Mouse (Mus musculus) limb, embryonic 10.5 days (tissue): Measurements from ENCODE around the gene Olfr370. TPM values are rescaled to one million over a fixed set of nuclear protein-coding genes. Genes with fewer than 3 reads are reported as not detected.
"Not testable (repeated sequence)": the region's sequence is repeated elsewhere in the genome, so short reads cannot be mapped to it uniquely, and the experiment has no call there.

Source experiments
- DNase-seq: peaks from one replicate; pipeline ENCODE4 v3.0.0-alpha.2; 2017; ENCODE audit warnings: low spot score
- H3K27ac ChIP-seq: fragments of 300-500 bp; sonication (generic); 2 replicates; pipeline ENCODE4 v1.5.1; 2016; ENCODE audit warnings: mild to moderate bottlenecking
- H3K27me3 ChIP-seq: fragments of 300-500 bp; sonication (generic); 2 replicates; pipeline ENCODE4 v1.6.1; 2016; ENCODE audit warnings: low read depth, mild to moderate bottlenecking; ENCODE audit not compliant: poor library complexity, severe bottlenecking
- H3K36me3 ChIP-seq: fragments of 300-500 bp; sonication (generic); 2 replicates; pipeline ENCODE4 v1.6.1; 2016; ENCODE audit warnings: mild to moderate bottlenecking, moderate library complexity
- H3K4me1 ChIP-seq: fragments of 300-500 bp; sonication (generic); 2 replicates; pipeline ENCODE4 v1.6.1; 2016
- H3K4me3 ChIP-seq: fragments of 300-500 bp; sonication (generic); 2 replicates; pipeline ENCODE4 v1.5.1; 2016; ENCODE audit warnings: mild to moderate bottlenecking, moderate library complexity
- H3K9me3 ChIP-seq: fragments of 300-500 bp; sonication (generic); replicated peaks from 2 replicates; pipeline ENCODE4 v1.6.1; 2016; ENCODE audit warnings: mild to moderate bottlenecking
- WGBS: fragments of 180-500 bp; shearing (Covaris S2); methylation state at CpG from one replicate; pipeline ENCODE4 v1.1.7; 2016; 5-methylcytosine and 5-hydroxymethylcytosine counted together
- polyA plus RNA-seq: library from polyadenylated mRNA; unstranded; fragments of >200 nt; fragmentation: Nextera tagmentation; extraction: Ambion mirVana; gene quantifications from 2 replicates; pipeline ENCODE4 v1.2.1, GENCODE M21; 2016

Olfr370 gene
- not detected in 2 replicates for polyA plus RNA-seq

DNA sequence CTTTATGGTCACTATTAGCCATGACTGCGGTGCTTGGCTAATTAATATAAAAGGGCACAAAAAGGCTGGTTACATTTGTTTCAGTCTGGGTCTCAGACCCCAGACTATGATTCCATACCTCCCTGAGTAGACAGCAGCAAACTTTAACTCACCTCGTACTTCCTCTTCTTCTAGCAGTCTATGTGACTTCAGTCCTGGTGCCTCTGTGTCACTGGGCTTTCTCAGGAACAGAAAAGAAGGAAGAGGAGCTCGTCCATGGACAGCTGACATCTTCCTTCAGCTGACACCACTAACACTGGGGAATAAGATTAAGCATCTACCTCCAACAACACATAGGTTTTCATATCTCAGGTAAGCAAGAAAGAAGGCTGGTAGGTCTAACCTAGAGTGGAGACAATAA, at the start of gene Olfr370:
Gene Olfr370 (plus strand): TSS at position 45 of the 400 bp plus-strand sequence.
- Histone ChIP-seq H3K4me3 (no peak within 1 kb of the TSS), H3K27ac (no peak within 1 kb of the TSS), H3K27me3 (no peaks in the 10 kb centered on the region), H3K9me3 (no peaks in the 10 kb centered on the region), H3K4me1 (no peaks in the 10 kb centered on the region), H3K36me3 (no peaks in the 10 kb centered on the region)
- WGBS = 78% methylated on average over 3 of the region's 3 CpGs
- DNase-seq = no peak

GRCm38 (mm10) chr8:83511696-83512095, 23.9 kb upstream of the Olfr370 start:
- 91% methylated on average over 3 of the region's 3 CpGs for WGBS
- Histone ChIP-seq H3K27me3 (no peaks in the 10 kb centered on the region), H3K4me1 (no peaks in the 10 kb centered on the region)

GRCm38 (mm10) chr8:83520432-83520831, 15.1 kb upstream of the Olfr370 start:
- Histone ChIP-seq H3K36me3 (no peaks in the 10 kb centered on the region), H3K9me3 (no peaks in the 10 kb centered on the region), H3K27ac (no peak overlapping the region), H3K27me3 (no peaks in the 10 kb centered on the region), H3K4me1 (no peaks in the 10 kb centered on the region), H3K4me3 (no peak overlapping the region)
- no peak for DNase-seq
- WGBS = 76% methylated on average over 3 of the region's 3 CpGs

More at GRCm38 (mm10) chr8:83511696-83512095, 23.9 kb upstream of the Olfr370 start:
- Histone ChIP-seq H3K9me3 (no peaks in the 10 kb centered on the region), H3K27ac (no peak overlapping the region), H3K4me3 (no peak overlapping the region), H3K36me3 (no peaks in the 10 kb centered on the region)
- DNase-seq = no peak

- H3K4me1 ChIP-seq, H3K9me3 ChIP-seq, H3K4me3 ChIP-seq, H3K27ac ChIP-seq, H3K36me3 ChIP-seq, H3K27me3 ChIP-seq, DNase-seq: not testable (repeated sequence)
- 83% methylated on average over 3 of the region's 3 CpGs for WGBS
Observed at GRCm38 (mm10) chr8:83520907-83521306, 14.7 kb upstream of the Olfr370 start.

DNA sequence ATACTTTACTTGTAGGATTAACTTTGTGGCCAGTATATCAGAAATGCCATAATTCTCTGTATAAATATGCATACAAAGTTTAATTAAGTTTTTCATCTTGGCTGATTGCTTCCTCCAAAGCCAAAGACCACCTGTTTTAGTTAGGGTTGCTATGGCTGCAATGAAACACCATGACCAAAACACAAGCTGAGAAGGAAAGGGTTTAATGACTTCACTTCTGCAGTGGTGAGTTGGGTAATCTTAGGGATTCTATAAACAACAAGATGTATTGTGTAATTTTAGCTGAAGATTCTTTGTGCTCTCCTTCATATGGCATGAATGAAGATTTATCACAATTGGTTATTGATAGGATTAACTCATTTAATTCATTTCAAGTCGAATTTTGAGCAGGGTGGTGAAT, 14.3 kb upstream of the Olfr370 start:
- H3K27me3 ChIP-seq = no peaks in the 10 kb centered on the region
- DNase-seq = no peak
- no peaks in the 10 kb centered on the region for H3K36me3 ChIP-seq
- H3K4me1 ChIP-seq = no peaks in the 10 kb centered on the region
- H3K27ac ChIP-seq = no peak overlapping the region
- no peak overlapping the region for H3K4me3 ChIP-seq
- WGBS = 39% methylated on average over 1 of the region's 1 CpGs
- H3K9me3 ChIP-seq = no peaks in the 10 kb centered on the region

DNA sequence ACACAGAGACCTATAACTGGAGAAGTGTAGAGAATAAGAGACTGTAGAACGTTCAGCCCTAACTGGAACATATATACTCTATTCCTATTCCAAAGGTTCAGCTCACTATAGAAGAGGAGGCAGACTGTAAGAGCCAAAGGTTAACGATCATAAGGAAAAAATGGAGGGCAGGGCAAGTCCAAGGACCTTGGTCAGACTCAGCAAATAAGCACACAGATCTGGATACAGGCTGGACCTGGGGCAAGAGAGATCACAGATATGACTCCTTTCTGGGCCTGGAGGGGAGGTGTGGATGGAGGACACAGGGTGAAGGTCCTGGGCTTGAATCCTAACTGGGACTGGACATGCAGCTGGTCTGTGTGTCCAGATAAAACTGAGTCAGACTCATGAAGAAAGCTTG, 778 bp upstream of the Olfr370 start:
- Histone ChIP-seq H3K4me1 (no peaks in the 10 kb centered on the region), H3K4me3 (no peak overlapping the region), H3K27ac (no peak overlapping the region), H3K27me3 (no peaks in the 10 kb centered on the region), H3K9me3 (no peaks in the 10 kb centered on the region), H3K36me3 (no peaks in the 10 kb centered on the region)
- 86% methylated on average over 2 of the region's 2 CpGs for WGBS
- no peak for DNase-seq

- Histone ChIP-seq H3K27me3 (no peaks in the 10 kb centered on the region), H3K4me1 (peaks cover 9% of the 10 kb centered on the region), H3K27ac (no peak overlapping the region), H3K36me3 (no peaks in the 10 kb centered on the region), H3K9me3 (no peaks in the 10 kb centered on the region), H3K4me3 (no peak overlapping the region)
- no peak for DNase-seq
- 91% methylated on average over 3 of the region's 3 CpGs for WGBS
Observed at GRCm38 (mm10) chr8:83562669-83563068, 27.1 kb downstream of the Olfr370 start.

DNA sequence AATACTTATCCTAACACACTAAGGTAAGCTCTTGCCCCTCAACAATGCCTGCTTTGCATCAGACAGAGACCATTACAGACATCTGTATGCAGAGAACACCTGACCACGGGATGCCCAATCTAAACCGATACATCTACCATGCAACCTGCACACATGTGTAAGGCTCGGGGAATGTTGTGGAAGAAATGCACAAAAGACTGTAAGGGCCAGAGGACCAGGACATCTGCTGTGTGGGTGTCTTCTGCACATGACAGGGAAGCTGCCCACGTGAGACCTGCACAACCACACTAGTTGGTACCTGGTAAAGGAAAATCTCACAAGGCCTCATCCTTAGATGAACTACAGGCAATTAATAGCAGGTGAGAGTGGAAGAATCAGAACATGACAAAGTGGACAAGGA, 27.7 kb downstream of the Olfr370 start:
- WGBS = 77% methylated on average over 4 of the region's 4 CpGs
- DNase-seq = no peak
- peaks cover 15% of the 10 kb centered on the region for H3K4me1 ChIP-seq
- no peaks in the 10 kb centered on the region for H3K9me3 ChIP-seq
- H3K4me3 ChIP-seq = no peak overlapping the region
- H3K27me3 ChIP-seq = no peaks in the 10 kb centered on the region
- H3K36me3 ChIP-seq = no peaks in the 10 kb centered on the region
- no peak overlapping the region for H3K27ac ChIP-seq

DNA sequence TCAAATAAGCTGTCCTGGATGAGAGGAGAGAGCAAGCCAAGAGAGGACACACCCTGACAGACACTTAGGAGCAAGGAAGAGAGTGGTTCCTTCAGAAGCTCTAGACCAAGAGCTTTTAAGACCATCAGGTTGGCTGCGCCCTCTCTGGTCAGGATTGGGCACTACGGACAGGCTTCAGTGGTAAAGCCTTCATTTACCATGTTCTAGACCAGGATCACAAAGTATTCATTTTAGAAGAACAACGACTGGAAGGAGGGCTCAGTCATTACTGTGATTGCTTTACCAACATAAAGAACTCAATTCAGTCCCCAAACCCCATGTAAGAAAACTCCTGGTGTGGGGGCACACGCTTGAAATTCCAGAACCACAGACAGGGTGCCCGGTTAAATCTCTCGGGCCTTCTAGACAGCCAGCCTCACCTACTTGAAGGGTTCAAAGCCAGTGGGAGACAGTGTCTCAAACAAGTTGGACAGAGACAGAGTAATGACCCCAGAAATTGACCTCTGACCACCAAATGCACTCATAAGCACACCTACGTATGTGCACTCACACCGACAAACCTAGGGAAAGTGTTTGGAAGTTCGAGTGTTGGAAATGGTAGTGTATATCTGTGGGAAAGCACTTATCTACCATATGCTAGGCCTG, 30.3 kb downstream of the Olfr370 start:
- no peak for DNase-seq
- H3K4me3 ChIP-seq = no peak overlapping the region
- peaks cover 16% of the 10 kb centered on the region for H3K4me1 ChIP-seq
- H3K36me3 ChIP-seq = peaks cover 24% of the 10 kb centered on the region
- WGBS = 75% methylated on average over 9 of the region's 9 CpGs
- H3K27me3 ChIP-seq = no peaks in the 10 kb centered on the region
- no peak overlapping the region for H3K27ac ChIP-seq
- no peaks in the 10 kb centered on the region for H3K9me3 ChIP-seq

DNA sequence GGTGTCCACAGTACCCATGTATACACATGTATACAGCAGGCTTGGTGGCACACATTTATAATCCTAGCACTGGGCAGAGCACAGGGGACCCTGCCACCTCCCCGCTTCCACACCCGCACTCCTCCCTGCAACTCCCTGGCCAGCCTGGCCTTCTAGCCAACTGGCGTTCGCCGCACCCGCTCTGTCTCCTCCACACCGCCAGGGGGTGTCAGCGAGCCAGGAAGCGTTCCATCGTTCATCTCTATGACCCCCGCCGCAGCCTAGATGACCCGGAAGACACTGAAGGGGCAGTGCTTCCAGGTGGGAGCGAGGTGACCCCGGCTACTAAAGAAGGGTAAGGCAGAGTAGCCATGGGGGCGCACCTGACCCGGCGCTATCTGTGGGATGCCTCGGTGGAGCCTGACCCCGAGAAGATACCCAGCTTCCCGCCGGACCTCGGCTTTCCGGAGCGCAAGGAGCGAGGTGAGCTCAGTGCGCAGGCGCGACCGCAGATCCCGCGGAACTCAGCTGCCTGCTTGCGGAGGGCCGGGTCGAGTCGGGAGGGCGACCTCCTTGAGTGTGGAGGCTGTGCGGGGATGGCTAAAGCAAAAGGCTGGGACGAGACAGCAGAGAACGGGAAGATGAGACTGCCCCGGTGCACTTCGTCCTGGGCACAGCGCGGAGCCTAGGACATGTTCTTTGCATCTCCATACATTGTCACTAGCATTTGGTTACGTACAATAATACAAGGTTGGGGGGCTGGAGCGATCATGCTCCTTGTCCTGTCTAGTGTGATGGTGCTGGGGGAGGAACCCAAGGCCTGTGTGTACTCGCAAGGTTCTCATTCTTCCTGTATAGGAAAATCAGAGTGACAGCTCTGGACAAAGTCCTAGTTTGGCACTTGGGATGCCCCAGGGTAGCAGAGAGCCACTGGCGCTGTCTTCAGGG, 31.2 kb downstream of the Olfr370 start, which contains the start of gene Ndufb7:
Gene Ndufb7 (plus strand): TSS at position 203 of the 927 bp plus-strand sequence.
- no peaks in the 10 kb centered on the region for H3K9me3 ChIP-seq
- peak; percentile 98 for DNase-seq
- under 1% methylated on average over 48 of the region's 48 CpGs for WGBS
- peaks cover 16% of the 10 kb centered on the region for H3K4me1 ChIP-seq
- peak within 1 kb of the TSS; percentile 86 for H3K4me3 ChIP-seq
- peak within 1 kb of the TSS; percentile 94 for H3K27ac ChIP-seq
- peaks cover 33% of the 10 kb centered on the region for H3K36me3 ChIP-seq
- H3K27me3 ChIP-seq = no peaks in the 10 kb centered on the region

DNA sequence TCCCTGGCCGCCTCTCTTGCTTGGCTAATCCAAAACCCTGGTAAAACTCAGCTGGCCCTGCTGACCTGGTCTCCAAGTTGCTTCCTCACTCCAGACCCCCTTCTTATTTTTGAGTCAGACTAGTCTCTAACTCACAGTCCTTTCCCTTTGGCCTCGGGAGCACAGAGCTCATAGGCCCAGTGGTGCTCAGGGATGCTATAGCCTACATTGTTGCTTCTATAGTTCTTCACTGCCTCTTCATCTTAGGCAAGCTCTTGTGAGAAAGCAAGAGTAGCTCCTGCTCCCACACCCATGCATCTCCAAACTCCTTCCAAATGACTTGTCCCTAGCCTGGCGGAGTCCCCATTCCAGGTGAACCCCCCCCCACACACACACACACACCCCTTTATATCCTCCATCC, 32.1 kb downstream of the Olfr370 start:
- DNase-seq = no peak
- H3K27me3 ChIP-seq = no peaks in the 10 kb centered on the region
- no peak overlapping the region for H3K27ac ChIP-seq
- H3K4me3 ChIP-seq = peak overlapping the region; percentile 86
- H3K9me3 ChIP-seq = no peaks in the 10 kb centered on the region
- WGBS = 75% methylated on average over 3 of the region's 3 CpGs
- H3K36me3 ChIP-seq = peaks cover 42% of the 10 kb centered on the region
- H3K4me1 ChIP-seq = peaks cover 16% of the 10 kb centered on the region

DNA sequence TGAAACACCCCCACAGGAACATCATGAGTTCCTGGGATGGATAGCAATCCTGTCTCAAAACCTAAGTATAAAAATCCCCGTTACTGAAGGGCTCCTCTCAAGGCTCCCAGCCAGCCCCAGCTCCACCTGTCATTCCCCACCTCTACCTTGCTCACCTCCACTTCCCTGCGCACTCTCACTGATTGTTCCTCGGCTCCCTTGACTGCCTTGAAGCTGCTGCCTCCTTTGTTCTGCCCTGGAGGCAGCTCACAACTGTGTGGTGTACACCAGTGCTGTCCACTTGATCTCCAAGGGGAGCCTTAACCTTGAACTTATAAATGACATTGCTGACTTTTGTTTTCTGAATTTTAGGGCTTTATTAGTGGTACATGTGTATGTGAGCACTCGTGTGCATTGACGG, 32.5 kb downstream of the Olfr370 start:
- H3K4me3 ChIP-seq = peak overlapping the region; percentile 86; the same call in 1 of the 2 replicates
- peaks cover 16% of the 10 kb centered on the region for H3K4me1 ChIP-seq
- H3K9me3 ChIP-seq = no peaks in the 10 kb centered on the region
- peaks cover 47% of the 10 kb centered on the region for H3K36me3 ChIP-seq
- DNase-seq = no peak
- H3K27me3 ChIP-seq = no peaks in the 10 kb centered on the region
- WGBS = 79% methylated on average over 5 of the region's 5 CpGs
- H3K27ac ChIP-seq = no peak overlapping the region

DNA sequence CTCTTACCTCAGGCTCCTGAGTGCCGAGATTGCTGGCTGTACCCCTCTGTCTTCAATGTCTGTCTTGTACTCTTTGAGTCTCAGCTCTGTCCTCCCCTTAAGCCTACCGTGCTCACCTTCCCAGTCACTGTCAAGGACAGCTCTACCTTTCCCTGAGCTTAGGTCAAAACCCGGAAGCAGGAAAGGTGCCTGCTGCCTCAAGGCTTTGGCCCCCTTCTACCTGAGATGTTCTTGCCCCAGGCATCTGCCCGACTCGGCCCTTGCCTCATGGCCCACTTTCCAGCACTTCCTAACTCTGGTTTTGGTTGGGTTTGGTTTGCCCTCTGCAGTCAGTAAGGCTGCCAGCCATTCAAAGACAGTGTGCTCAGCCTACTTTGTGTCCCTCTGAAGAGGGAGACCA, 33.2 kb downstream of the Olfr370 start:
- Histone ChIP-seq H3K9me3 (no peaks in the 10 kb centered on the region), H3K27me3 (no peaks in the 10 kb centered on the region), H3K27ac (no peak overlapping the region), H3K4me3 (no peak overlapping the region), H3K4me1 (peaks cover 18% of the 10 kb centered on the region), H3K36me3 (peaks cover 53% of the 10 kb centered on the region)
- no peak for DNase-seq
- 71% methylated on average over 5 of the region's 5 CpGs for WGBS
